Mouse (Mus musculus): ENCODE results near the gene Zfp287. TPM values are rescaled to one million over a fixed set of nuclear protein-coding genes. Genes with fewer than 3 reads are reported as not detected.
A peak's percentile ranks its signal among the peaks of the same experiment; 100 is the strongest.

Zfp287 gene
- polyA plus RNA-seq, 1 experiment from 2014 or later, result 2.5 TPM

DNA sequence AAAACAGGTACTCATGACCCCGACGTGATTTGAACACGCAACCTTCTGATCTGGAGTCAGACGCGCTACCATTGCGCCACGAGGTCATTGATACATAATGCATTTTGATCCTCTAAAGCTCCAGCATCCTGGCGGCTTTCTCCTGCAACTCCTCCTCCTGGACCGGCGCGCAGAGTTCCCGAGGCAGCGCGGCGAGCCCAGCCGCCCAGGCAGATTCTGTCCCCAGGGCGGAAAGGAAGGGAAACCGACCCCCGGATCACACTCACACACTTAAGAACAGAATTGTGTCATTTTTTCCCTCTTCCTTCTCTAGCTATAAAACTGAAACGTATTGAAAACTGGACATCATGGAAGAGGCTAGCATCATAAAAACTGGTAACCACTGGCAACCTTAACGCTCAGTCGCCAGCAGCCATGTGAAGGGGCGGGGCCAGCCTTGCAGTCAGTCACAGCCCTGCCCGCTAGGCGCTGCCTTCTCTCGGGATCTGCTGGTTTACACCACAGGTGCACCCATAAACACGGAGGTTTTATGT lies 14.4 kb upstream of the Zfp287 start:
- DNase-seq (ENCODE audit: low spot score) (peak; percentile 63), ATAC-seq (ENCODE audit: low FRiP score, low TSS enrichment) (peak; percentile 69; the same call in 1 of the 2 replicates)

DNA sequence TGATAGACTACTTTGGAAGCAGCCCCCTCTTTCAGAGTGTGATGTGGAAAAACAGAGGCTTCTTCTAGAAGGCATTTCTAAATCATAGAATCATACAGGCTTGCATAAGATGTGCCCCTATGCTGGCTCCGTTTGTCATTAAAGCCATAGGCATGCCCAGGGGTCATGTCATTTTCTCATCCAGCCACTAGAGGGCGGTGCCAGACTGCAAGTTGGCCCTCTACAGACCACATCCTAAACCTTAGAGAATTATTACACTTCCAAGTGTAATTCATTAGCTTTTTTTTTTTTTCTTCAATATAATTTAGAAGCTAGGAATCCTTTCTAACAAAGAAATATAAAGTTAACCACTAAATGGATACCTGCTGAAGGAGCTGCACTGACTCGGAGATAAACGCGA lies 12.4 kb upstream of the Zfp287 start:
- TF ChIP-seq EP300 (optimal IDR thresholded peaks at IDR 0.05) (no peak), CTCF (IDR thresholded peaks at IDR 0.05; ENCODE audit: low read depth) (peak; percentile 94)
- H3K9ac ChIP-seq (ENCODE audit: low read length), result no peak overlapping the region
- H3K27ac ChIP-seq (replicated peaks), result no peak overlapping the region
- H3K36me3 ChIP-seq (ENCODE audit: control insufficient read depth, insufficient read depth, low read length), result no peaks in the 10 kb centered on the region
- no peaks in the 10 kb centered on the region for H3K9me3 ChIP-seq (ENCODE audit: control insufficient read depth, low read length)
- H3K4me1 ChIP-seq (replicated peaks; ENCODE audit: control insufficient read depth, insufficient read depth), result no peaks in the 10 kb centered on the region
- DNase-seq (ENCODE audit: low spot score) (peak; percentile 65), ATAC-seq (ENCODE audit: low FRiP score, low TSS enrichment) (no peak)
- no peaks in the 10 kb centered on the region for H3K27me3 ChIP-seq (ENCODE audit: control insufficient read depth, insufficient read depth, low read length)
- WGBS, result 48% methylated on average over 5 of the region's 5 CpGs
- no peak overlapping the region for H3K4me2 ChIP-seq (replicated peaks; ENCODE audit: low read depth)
- no peak overlapping the region for H3K4me3 ChIP-seq (ENCODE audit: low read depth, low read length)

More for the DNA sequence above, 14.4 kb upstream of the Zfp287 start:
- Histone ChIP-seq H3K4me2 (replicated peaks; ENCODE audit: low read depth) (peak overlapping the region; percentile 55), H3K9me3 (ENCODE audit: control insufficient read depth, low read length) (no peaks in the 10 kb centered on the region), H3K36me3 (ENCODE audit: control insufficient read depth, insufficient read depth, low read length) (no peaks in the 10 kb centered on the region), H3K4me3 (ENCODE audit: low read depth, low read length) (peak overlapping the region; percentile 38), H3K9ac (ENCODE audit: low read length) (no peak overlapping the region), H3K27ac (replicated peaks) (no peak overlapping the region), H3K4me1 (replicated peaks; ENCODE audit: control insufficient read depth, insufficient read depth) (no peaks in the 10 kb centered on the region), H3K27me3 (ENCODE audit: control insufficient read depth, insufficient read depth, low read length) (no peaks in the 10 kb centered on the region)
- TF ChIP-seq EP300 (optimal IDR thresholded peaks at IDR 0.05) (no peak), CTCF (IDR thresholded peaks at IDR 0.05; ENCODE audit: low read depth) (peak; percentile 40)
- 2% methylated on average over 27 of the region's 27 CpGs for WGBS

DNA sequence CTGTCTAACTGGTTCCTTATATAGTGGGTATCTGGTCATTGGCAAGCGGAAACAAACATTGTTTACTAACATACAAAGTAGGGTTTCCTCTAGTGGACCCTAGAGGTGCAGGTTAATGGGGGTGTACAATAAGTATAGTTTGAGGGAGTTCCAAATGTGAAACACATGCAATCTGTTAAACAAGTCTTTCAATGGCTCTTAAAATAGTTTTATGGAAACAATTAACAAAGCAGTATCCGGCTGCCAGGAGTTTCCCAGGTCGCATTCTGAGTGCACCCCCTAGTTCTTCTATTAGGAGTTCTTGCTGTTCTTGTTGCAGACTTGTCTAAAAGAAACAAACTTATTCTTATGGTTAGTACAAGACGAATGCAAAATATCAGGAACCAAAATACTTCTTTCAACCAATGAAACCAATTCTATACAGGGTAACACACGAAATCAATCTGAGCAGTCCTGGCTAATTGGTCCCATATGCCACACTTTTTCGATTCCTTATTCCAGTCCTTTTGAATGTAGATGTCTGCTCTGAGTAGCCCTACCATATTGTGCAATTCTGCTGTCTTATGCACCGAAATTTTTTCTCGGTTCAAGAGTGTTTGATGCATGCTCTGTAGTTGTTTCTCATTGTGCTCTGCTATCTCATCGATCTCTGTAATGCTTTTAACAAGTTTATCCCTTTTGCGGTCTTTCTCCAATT lies 10.7 kb upstream of the Zfp287 start:
- DNase-seq (ENCODE audit: low spot score) (no peak), ATAC-seq (ENCODE audit: low FRiP score, low TSS enrichment) (no peak)
- Histone ChIP-seq H3K4me3 (ENCODE audit: low read depth, low read length) (no peak overlapping the region), H3K27ac (replicated peaks) (no peak overlapping the region), H3K4me2 (replicated peaks; ENCODE audit: low read depth) (no peak overlapping the region), H3K4me1 (replicated peaks; ENCODE audit: control insufficient read depth, insufficient read depth) (no peaks in the 10 kb centered on the region), H3K9ac (ENCODE audit: low read length) (no peak overlapping the region), H3K9me3 (ENCODE audit: control insufficient read depth, low read length) (no peaks in the 10 kb centered on the region), H3K27me3 (ENCODE audit: control insufficient read depth, insufficient read depth, low read length) (no peaks in the 10 kb centered on the region), H3K36me3 (ENCODE audit: control insufficient read depth, insufficient read depth, low read length) (no peaks in the 10 kb centered on the region)
- TF ChIP-seq EP300 (optimal IDR thresholded peaks at IDR 0.05) (no peak), CTCF (IDR thresholded peaks at IDR 0.05; ENCODE audit: low read depth) (no peak)
- WGBS, result 73% methylated on average over 10 of the region's 10 CpGs

DNA sequence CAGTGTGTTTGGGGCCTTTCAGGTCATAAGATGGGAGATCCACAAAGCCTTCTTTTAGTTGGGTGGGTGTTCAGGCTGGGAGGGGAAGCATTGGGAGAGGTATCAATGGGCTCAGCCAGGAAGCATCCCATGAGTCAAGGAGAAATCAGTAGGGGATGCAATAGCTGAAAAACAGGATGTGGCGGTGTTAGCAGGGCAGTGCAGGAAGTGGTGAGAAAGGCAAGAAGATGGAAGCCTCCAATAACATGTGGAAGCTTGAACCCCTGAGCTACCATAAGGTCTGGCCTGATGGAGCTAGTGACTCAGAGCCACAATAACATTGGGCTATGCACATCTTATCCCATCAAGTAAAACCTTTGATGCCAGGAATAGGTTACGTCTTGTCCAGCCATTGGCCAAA lies 9.5 kb upstream of the Zfp287 start:
- Histone ChIP-seq H3K27me3 (ENCODE audit: control insufficient read depth, insufficient read depth, low read length) (no peaks in the 10 kb centered on the region), H3K9ac (ENCODE audit: low read length) (no peak overlapping the region), H3K27ac (replicated peaks) (no peak overlapping the region), H3K4me1 (replicated peaks; ENCODE audit: control insufficient read depth, insufficient read depth) (no peaks in the 10 kb centered on the region), H3K9me3 (ENCODE audit: control insufficient read depth, low read length) (no peaks in the 10 kb centered on the region), H3K4me3 (ENCODE audit: low read depth, low read length) (no peak overlapping the region), H3K4me2 (replicated peaks; ENCODE audit: low read depth) (no peak overlapping the region), H3K36me3 (ENCODE audit: control insufficient read depth, insufficient read depth, low read length) (no peaks in the 10 kb centered on the region)
- 87% methylated on average over 2 of the region's 2 CpGs for WGBS
- DNase-seq (ENCODE audit: low spot score), result no peak
- TF ChIP-seq EP300 (optimal IDR thresholded peaks at IDR 0.05) (no peak), CTCF (IDR thresholded peaks at IDR 0.05; ENCODE audit: low read depth) (no peak)
- ATAC-seq (ENCODE audit: low FRiP score, low TSS enrichment), result no peak

DNA sequence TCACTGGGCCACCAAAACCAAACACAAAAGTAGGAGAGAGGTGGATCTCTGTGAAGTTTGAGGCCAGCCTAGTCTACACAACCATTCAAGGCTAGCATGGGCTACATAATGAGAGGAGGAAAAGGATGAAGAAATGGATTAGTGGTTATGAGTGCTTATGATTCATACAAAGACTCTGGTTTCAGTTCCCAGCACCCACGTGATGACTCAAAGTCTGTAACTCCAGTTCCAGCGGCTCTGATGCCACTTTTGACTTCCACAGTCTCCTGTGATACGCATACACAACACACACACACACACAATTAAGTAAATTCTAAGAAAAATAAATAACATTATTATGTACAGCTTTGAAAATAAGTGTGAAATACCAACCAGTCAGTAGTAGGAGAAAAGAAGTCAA lies 960 bp upstream of the Zfp287 start:
- no peaks in the 10 kb centered on the region for H3K4me1 ChIP-seq (replicated peaks; ENCODE audit: control insufficient read depth, insufficient read depth)
- WGBS, result 81% methylated on average over 3 of the region's 3 CpGs
- no peaks in the 10 kb centered on the region for H3K27me3 ChIP-seq (ENCODE audit: control insufficient read depth, insufficient read depth, low read length)
- no peak overlapping the region for H3K27ac ChIP-seq (replicated peaks)
- ATAC-seq (ENCODE audit: low FRiP score, low TSS enrichment), result no peak
- H3K4me3 ChIP-seq (ENCODE audit: low read depth, low read length), result no peak overlapping the region
- 0 out of 2 replicates have a peak, but pooled peaks cover 2% of the 10 kb centered on the region for H3K36me3 ChIP-seq (ENCODE audit: control insufficient read depth, insufficient read depth, low read length)
- H3K9ac ChIP-seq (ENCODE audit: low read length), result no peak overlapping the region
- DNase-seq (ENCODE audit: low spot score), result no peak
- no peak overlapping the region for H3K4me2 ChIP-seq (replicated peaks; ENCODE audit: low read depth)
- H3K9me3 ChIP-seq (ENCODE audit: control insufficient read depth, low read length), result no peaks in the 10 kb centered on the region
- no peak for TF ChIP-seq EP300 (optimal IDR thresholded peaks at IDR 0.05)
- TF ChIP-seq CTCF (IDR thresholded peaks at IDR 0.05; ENCODE audit: low read depth), result no peak

GRCm38 (mm10) chr11:62732022-62732387 lies 300 bp upstream of the Zfp287 start:
- no peak for TF ChIP-seq CTCF (IDR thresholded peaks at IDR 0.05; ENCODE audit: low read depth)
- TF ChIP-seq EP300 (optimal IDR thresholded peaks at IDR 0.05), result no peak
- DNase-seq (ENCODE audit: low spot score), result no peak
- no peak for ATAC-seq (ENCODE audit: low FRiP score, low TSS enrichment)
- Histone ChIP-seq H3K36me3 (ENCODE audit: control insufficient read depth, insufficient read depth, low read length) (0 out of 2 replicates have a peak, but pooled peaks cover 2% of the 10 kb centered on the region), H3K27me3 (ENCODE audit: control insufficient read depth, insufficient read depth, low read length) (no peaks in the 10 kb centered on the region), H3K4me2 (replicated peaks; ENCODE audit: low read depth) (peak overlapping the region; percentile 78; the same call in 1 of the 2 replicates), H3K9me3 (ENCODE audit: control insufficient read depth, low read length) (no peaks in the 10 kb centered on the region), H3K27ac (replicated peaks) (no peak overlapping the region), H3K4me1 (replicated peaks; ENCODE audit: control insufficient read depth, insufficient read depth) (no peaks in the 10 kb centered on the region), H3K4me3 (ENCODE audit: low read depth, low read length) (peak overlapping the region; percentile 66), H3K9ac (ENCODE audit: low read length) (no peak overlapping the region)
- WGBS, result 19% methylated on average over 5 of the region's 5 CpGs

All from stomach, postnatal 0 days (tissue).